Mouse (Mus musculus) embryo, embryonic 11.5 days (tissue): ENCODE measurements around the gene Gm7029.
"Not testable (repeated sequence)": the region's sequence is repeated elsewhere in the genome, so short reads cannot be mapped to it uniquely, and the experiment has no call there.

ENCODE experiments used
- DNase-seq: peaks from one replicate; pipeline ENCODE4 v3.0.0-alpha.2; 2012; ENCODE audit warnings: low read depth, low spot score

Gm7029 gene

DNA sequence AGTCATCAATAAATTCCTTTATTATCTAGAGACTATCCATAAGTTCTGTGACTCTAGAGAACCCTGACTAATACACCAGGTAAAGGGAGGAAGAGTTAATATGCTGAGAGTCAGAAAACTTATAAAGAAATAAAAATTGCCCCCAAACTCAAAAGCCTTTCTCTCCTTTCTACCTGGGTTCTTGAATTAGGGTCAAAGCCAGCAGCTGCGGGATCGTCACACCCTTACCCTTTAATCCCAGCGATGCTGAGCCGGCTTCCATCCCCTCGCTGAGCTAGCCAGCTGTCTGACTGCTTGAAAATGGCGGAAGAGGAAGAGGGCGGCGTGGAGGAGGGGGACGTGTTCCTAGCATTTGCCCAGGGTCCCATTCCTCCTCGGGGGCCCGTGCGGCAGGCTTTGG lies at the start of gene Gm7029:
Gene Gm7029, plus strand, starts transcription at position 301 of the 400 bp plus-strand sequence.
- DNase-seq: not testable (repeated sequence)

DNA sequence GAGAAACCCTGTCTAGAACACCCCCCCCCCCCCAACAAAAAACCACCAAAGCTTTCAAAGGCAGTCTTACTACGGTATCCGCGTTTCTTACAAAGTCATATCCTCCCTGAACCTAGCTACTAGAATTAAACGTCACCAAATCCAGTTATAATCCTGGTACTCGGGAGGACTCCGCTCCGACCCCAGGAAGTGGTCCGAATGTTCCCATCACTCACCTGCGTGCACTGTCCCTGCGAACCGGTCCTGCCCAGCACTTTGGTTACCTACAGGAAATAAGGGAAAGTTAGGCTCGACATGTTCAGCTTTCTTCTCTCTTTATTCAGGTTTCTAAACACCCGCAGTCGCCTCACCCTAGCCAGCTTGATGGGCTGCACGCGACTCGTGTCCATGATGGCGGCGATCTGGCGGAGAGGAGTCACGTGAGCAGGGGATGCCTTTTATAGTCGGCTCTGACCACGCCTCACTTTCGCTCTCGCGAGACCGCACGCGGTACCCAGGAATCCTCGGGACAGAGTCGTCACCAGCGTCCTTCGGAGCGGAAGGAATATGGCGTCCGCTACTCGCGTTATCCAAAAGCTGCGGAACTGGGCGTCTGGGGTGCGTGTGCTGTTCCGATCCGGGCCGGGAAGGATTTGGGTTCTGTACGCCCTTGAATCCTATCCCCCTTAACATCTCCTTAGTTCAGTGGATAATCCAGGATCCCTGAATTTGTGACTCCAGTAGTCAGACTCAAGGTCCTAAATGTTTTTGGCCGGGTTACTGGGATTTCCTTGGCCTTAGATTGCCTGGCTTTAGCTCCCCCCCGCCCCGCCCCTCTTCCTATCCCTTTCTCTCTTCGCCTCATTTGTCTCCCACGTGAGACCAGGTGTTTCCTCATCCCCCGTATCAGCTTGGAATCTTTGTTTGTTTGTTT lies 49.3 kb upstream of the Gm7029 start, which contains the start of the genes Rps28 and Ndufa7:
Gene Rps28, minus strand, starts transcription at position 479 of the 913 bp plus-strand sequence.
Gene Ndufa7, plus strand, starts transcription at position 489 of the 913 bp plus-strand sequence.
- peak; percentile 97 for DNase-seq

DNA sequence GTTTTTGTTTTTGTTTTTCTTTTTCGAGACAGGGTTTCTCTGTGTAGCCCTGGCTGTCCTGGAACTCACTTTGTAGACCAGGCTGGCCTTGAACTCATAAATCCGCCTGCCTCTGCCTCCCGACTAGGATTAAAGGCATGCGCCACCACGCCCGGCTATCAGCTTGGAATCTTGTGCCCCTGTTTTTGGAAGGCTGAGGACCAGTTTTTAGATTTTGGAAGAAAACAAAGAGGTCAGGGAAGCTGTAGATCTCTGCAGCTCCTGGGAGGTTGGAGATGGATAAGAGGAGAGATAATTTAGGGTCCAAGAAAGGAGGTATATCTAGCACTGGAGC lies 48.7 kb upstream of the Gm7029 start:
- not testable (repeated sequence) for DNase-seq

DNA sequence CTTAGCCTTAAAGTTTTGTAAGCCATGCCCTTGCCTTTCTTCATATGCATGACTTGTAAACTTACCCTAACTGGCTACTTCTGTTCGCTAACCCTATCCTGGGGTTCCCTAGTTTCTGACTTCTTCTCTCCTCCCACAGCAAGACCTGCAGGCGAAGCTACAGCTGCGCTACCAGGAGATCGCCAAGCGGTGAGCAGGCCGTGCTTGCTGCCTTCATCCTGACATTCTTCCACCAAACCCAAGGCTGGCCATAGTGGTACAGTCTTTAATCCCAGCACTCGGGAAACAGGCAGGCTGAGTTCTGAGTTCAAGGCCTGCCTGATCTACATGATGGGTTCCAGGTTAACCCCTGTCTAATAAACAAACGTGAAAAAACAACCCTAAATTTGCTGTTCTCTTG lies 48.2 kb upstream of the Gm7029 start:
- no peak for DNase-seq

DNA sequence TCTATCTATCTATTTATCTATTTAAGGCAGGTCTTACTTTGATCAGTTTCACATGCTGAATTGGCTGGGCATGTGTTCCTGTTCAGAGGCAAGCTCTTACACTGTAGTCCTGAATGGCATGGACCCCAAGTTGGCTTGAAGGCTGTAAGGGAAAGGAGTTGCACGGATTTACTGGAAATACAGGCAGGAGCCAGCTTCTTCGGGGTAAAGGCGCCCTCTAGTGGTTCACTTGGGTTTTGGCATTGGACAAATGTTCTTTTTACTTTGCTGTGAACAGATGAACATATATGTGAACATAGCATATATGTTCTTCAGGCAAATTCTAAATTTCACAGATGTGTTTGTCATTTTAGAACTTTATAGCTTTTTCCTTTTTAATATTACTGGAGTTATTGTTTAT lies 46.8 kb upstream of the Gm7029 start:
- peak; percentile 59 for DNase-seq

DNA sequence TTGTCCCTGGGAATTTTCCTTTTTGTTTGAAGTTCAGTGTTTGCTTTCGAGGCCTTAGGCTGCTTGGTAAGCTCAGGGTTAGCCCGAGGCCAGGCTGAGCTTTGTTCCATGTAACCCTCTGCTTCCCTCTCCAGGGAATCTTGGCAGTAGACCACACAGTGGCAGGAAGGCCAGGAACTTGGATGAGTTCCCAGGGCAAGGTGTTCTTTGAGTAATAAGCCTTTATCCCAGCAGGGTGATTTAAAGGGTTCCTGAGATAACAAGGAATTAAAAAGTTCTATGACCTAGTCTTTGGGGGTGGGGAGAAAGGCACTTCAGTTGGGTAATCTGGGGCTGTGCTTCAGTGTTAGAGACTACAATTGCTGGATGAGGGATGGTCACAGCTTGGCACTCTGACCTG lies 44.7 kb upstream of the Gm7029 start:
- no peak for DNase-seq

DNA sequence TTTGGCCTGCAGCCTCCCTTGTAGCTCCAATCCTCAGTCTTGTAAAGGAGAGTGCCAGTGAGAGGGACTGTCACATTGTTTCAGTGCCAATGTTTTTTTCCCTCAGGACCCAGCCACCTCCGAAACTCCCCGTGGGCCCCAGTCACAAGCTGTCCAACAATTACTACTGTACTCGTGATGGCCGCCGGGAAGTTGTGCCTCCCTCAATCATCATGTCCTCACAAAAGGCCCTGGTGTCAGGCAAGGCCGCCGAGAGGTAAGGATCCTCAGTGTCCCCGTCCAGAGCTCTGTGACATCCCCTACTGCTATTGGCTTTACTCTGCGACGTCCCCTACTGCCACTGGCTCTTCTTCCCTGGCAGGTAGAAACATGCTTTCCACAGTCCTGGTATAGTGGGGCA lies 44.1 kb upstream of the Gm7029 start:
- DNase-seq: no peak

DNA sequence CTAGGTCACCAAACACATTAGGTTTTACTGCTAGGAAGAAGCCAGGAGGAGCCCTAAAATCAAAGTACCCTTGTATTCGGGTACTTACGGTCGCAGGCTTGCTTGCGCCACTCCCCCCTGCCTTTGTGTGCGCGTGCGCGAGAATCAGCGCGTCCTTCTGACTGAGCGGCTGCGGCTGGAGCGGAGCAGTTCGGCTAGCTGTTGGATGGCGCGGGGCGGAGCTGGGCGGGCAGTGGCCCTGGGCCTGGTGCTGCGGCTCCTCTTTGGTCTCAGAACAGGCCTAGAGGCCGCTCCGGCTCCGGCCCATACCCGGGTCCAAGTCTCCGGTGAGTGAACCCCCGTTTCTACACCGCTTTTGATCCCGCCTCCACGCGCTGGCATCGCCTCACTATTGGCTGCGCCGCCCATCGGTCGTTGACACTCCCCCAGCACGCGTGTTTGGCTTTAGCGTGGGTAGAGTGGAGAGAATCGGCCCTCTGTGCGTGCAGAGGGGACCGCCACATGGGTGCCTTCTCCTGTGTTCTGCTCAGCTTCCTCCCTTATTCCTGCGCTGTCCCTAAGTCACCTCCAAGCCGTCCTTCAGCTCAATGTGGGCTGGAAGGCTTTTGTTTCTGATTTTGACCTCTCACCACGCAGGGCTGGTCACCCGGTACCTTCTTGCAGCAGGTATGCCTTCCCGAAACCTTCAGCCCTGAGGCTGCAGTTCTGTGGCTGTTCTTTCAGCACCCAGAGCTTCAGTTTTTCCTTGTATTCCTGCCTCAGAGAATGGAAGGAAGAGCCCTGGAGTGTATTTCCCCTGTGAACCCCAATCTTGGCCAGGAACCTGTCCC lies 30.5 kb upstream of the Gm7029 start, which contains the start of gene Cd320:
Gene Cd320, plus strand, starts transcription at position 126 of the 830 bp plus-strand sequence.
- peak; percentile 91 for DNase-seq

DNA sequence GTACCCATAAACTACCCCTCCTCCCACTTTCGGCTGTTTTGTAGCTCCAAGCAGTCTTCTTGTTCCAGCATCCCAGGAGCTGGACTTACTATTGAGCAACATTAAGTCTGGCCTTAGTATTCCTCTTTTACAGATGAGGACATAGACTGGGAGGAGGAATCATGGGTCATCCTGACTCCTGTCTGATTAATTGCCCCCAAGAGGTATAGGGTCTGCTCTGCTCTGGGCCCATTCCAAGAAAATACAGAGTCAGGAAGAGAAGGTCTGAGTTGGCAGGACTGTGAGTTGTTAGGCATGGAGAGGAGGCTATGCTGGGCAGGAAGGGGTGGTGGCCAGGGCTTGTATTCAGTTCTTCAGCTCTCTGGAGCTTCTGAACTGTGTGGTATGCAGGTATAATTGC lies 29.4 kb upstream of the Gm7029 start:
- no peak for DNase-seq

DNA sequence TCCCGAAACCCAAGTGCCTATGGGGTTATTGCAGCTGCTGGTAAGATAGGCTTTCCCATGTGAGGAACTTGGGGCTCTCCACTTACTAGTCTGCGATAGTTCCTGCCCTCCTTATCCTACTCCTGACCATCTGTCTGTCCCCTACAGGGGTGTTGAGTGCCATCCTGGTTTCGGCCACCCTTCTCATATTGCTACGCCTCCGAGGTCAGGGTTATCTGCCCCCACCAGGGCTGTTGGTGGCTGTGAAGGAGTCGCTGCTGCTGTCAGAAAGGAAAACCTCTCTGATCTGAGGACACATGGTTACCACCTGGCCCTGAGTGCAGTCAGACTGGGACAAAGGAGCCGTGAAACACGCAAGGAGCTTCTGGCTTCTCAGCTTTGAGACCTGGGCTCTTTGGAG lies 25.5 kb upstream of the Gm7029 start:
- DNase-seq: no peak

DNA sequence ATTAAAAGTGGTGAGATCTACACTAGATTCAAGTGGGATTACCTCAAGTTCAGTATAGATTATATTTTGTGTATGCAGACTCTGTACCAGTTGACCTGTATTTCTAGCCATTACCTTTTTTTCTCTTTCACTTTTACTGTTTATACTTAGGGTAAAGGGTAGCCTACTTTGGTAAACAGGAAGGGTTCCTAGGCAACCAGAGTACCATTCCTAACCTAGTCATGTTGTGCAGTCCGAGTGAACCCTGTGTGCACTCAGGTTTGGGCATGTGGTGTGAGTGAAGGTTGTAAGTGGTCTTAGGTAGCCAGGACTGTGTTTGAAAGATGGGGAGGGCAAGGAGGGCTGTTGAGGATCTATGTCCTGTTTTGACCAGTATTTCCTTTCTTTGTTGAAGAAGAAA lies 22.3 kb upstream of the Gm7029 start:
- DNase-seq: no peak

DNA sequence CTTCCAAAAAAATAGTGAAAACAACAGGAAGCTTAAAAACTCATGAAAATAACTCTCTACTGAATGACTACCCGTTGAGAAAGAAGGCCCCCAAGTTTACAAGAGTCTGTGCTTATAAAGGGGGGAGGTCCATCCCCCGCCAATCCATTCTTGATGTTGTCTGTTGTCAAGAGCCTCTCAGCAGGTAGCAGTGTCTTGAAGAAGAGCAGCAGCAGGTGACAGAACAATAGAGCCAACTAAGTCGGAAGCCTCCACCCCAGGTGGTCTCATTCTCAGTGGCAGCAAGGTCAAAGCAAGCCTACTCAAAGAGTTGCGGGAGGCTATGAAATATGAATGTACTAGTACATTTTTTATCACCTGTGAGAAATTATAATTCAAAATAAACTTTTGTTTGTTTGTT lies 15.8 kb upstream of the Gm7029 start:
- no peak for DNase-seq

DNA sequence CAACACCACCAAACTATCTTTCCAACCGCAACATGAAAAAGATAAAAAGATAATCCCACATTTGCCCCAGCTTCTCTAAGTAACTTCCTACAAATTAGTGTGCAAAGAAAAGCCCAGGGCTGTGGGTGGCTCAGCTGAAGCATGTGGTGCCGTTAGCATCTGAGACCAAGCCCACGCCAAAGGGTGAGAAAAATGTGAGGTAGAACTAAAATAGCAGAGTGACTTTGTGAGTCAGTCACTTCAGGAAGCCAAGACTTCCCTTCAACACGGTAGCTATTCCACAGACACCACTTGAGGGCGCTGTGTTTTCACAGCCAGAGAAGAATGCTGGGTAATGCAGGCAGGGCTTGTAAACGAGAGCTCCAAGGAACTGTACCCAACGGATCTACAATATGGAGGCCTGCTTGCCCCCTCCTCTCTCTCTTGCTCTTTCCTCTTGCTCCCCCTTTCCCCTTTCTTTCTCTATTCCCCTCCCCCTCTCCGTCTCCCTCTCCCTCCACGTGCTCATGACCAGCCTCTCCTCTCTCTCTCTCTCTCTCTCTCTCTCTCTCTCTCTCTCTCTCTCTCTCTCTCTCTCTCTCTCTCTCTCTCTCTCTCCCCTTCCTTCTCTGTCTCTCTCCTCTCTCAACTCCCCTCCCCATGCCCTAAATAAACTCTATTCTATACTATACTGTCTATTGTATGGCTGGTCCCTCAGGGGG lies 8.2 kb upstream of the Gm7029 start:
- DNase-seq: peak; percentile 22

DNA sequence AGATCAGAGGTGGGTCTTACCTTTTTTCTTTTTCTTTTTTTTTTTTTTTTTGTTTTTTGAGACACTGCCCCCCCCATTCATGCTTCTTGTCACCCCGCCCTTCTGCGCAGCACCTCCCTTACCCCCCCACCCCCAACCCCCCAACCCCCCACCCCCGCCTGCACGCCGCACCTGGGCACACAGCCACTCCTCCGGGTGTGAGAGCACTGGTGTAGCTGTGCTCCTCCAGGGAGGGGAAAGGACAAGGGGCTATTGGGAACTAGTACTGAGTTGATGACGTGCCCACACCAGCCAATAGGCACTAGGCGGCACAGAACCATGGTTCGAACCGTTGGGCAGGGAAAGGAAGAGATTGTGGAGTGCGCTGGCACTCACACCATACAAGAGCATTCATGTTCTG lies 774 bp downstream of the Gm7029 start:
- no peak for DNase-seq

DNA sequence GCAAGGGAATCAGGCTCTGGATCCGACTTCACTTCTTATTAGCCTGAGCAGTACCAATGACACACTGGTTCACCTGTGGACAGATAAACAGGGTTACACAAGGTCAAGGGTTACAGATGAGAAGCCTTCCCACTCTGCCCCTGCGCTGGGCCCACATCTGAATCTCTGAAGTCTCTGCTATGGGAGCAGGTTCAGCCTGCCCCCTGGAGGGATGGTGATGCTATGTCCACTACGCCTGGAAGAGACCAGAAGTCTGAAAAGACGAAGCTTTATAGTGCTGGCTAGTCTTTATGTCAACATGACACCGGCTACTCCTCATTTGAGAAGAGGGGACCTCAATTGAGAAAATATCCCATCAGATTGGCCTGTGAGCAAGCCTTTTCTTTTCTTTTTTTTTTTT lies 2.2 kb downstream of the Gm7029 start:
- not testable (repeated sequence) for DNase-seq

DNA sequence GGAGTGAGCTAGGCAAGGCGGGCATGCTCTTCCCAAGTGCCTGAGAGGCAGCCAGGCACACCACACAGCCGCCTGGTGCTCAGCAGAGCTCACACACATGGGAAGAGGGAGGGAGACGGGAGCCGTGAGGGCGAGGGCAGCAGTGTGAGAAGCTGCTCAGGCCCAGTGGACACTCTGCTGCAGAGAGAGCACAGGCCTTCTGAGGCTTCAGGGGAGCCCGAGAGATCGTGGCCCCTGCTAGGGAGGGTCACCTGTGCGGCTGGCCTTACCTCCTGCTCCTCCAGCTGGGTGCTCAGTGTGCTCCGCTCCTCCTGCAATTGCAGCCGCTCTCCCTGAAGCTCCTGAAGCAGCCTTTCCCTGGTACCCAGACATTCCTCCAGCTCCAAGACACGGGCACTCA lies 10.7 kb downstream of the Gm7029 start:
- not testable (repeated sequence) for DNase-seq

DNA sequence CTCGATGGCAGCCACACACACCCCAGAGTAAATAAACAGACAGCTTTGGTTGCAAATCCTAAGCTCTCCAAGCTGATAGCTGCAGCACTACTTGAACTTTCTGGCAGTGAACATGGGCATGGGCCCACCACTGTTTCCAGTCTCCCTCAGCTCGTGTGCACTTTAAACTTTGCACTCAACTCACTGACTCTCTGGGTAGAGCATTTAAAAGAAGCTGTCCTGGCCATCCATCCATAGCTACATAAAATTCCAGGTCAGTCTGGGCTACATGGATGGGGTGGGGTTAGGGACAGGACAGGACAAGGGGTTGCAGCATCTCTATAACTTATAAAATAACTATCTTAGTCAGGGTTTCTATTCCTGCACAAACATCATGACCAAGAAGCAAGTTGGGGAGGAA lies 14.2 kb downstream of the Gm7029 start:
- DNase-seq: not testable (repeated sequence)

DNA sequence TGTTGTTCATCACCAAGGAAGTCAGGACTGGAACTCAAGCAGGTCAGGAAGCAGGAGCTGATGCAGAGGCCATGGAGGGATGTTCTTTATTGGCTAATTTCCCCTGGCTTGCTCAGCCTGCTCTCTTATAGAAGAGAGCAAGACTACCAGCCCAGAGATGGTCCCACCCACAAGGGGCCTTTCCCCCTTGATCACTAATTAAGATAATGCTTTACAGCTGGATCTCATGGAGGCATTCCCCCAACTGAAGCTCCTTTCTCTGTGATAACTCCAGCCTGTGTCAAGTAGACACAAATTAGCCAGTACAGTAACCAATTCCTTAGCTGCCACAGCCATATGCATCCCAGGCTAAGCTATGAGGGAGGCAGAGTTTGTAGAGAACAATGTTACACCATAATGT lies 14.6 kb downstream of the Gm7029 start:
- DNase-seq: not testable (repeated sequence)

DNA sequence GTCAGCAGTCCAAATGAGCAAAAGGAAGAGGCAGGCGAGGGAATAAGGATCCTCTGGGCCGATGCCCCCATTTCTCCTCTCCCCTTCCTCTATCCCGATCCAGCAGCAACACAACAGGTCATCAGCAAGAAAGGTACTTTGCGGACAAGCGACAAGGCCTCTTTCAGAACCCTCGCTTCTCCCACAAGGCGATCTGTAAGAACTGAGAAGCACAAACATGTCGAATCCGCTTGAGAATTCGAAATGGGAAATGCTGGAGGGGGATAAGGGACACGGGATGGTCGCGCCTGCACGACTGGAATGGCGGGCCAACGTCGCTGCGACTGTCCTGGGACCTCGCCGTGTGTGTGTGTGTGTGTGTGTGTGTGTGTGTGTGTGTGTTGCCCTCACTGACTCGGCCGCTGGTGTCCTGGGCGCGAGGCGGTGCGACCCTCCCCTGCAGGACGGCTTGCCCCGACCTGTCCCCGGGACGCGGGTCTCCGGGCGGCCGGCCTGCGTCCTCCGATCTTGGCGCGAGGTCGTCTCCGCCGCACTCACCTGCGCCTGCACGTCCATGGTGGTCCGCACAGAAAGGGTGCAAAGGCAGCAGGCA lies 16.4 kb downstream of the Gm7029 start:
- not testable (repeated sequence) for DNase-seq

DNA sequence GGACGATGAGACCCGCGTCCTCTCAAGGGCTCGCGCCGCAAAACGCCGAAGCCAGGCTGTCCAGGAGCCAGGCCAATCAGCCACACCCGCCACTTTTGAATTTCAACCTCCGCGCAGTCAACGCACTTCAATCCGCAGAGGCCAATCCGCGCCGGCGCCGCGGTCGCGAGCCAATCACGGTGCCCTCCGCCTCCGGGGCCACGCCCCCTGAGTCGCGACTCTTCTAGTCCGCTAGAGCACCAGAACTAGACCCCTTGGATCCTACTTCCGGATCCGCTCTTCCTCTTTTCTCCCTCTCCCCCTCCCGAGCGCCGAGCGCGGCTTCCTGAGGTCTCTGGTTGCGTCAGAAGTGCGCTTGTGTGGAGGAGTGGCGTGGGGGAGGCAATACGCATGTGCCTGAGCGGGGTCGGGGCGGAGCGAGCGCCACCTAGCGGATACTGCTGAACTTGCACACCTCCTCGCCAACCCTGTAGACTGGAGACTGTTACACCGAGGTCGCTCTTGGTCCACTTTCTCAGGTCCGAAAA lies 17.0 kb downstream of the Gm7029 start, which contains the start of gene Kifc1:
Gene Kifc1, minus strand, starts transcription at position 129 of the 527 bp plus-strand sequence.
- DNase-seq: peak; percentile 100

DNA sequence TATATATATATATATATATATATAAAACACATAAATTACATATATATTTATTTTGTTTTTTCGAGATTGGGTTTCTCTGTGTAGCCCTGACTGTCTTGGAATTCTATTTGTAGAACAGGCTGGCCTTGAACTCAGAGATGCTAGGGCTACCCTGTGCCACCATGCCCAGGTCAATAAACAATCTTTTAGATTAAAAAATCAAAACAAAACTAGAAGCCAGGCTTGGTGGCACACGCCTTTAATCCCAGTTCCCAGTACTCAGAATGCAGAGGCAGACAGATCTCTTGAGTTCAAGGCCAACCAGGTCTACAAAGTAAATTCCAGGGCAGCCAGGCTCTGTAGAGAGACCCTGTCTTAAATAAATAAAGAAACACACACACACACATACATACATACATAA lies 17.7 kb downstream of the Gm7029 start:
- DNase-seq: no peak
